Mouse (Mus musculus) testis, adult 2 months (tissue): ENCODE data around the gene Tstd1. TPM values are rescaled to one million over a fixed set of nuclear protein-coding genes. Genes with fewer than 3 reads are reported as not detected.

Experiments
- H3K27ac ChIP-seq: fragments of 200-500 bp; 2 replicates; pipeline ENCODE4 v1.5.1; 2012; ENCODE audit warnings: low read depth, low read length; ENCODE audit not compliant: control insufficient read depth, insufficient read depth
- H3K27me3 ChIP-seq: fragments of 200-500 bp; 2 replicates; pipeline ENCODE4 v1.6.1; 2012; ENCODE audit warnings: mild to moderate bottlenecking, low read length, moderate library complexity; ENCODE audit not compliant: control insufficient read depth, insufficient read depth
- H3K36me3 ChIP-seq: fragments of 200-500 bp; 2 replicates; pipeline ENCODE4 v1.6.1; 2012; ENCODE audit warnings: mild to moderate bottlenecking, low read length; ENCODE audit not compliant: control insufficient read depth, insufficient read depth
- H3K4me1 ChIP-seq: fragments of 200-500 bp; 2 replicates; pipeline ENCODE4 v1.6.1; 2012; ENCODE audit warnings: low read length; ENCODE audit not compliant: control insufficient read depth, insufficient read depth
- H3K4me3 ChIP-seq: fragments of 200-500 bp; 2 replicates; pipeline ENCODE4 v1.5.1; 2012; ENCODE audit warnings: low read depth, mild to moderate bottlenecking, low read length, moderate library complexity, mixed read lengths; ENCODE audit not compliant: control insufficient read depth
- CTCF ChIP-seq: fragments of 200-500 bp; IDR thresholded peaks from 2 replicates; pipeline ENCODE4 v1.5.1; 2012; ENCODE audit warnings: low read depth, mild to moderate bottlenecking, inconsistent platforms, low read length, moderate library complexity; ENCODE audit not compliant: control insufficient read depth, insufficient read depth, insufficient replicate concordance
- POLR2A ChIP-seq: fragments of 200-500 bp; IDR thresholded peaks from 2 replicates; pipeline ENCODE4 v1.6.1; 2012; ENCODE audit warnings: low read depth, mild to moderate bottlenecking, inconsistent platforms, low read length, moderate library complexity; ENCODE audit not compliant: control insufficient read depth
- polyA plus RNA-seq: library from polyadenylated mRNA; depleted of rRNA; stranded (reverse); fragments of >200 nt; gene quantifications from 2 replicates; pipeline ENCODE4 v1.2.3, GENCODE M21; 2012

Tstd1 gene
- polyA plus RNA-seq, 1 experiment, result 1.4 TPM

GRCm38 (mm10) chr1:171435974-171436373 lies 17.3 kb downstream of the Tstd1 start:
- no peaks in the 10 kb centered on the region for H3K27me3 ChIP-seq

DNA sequence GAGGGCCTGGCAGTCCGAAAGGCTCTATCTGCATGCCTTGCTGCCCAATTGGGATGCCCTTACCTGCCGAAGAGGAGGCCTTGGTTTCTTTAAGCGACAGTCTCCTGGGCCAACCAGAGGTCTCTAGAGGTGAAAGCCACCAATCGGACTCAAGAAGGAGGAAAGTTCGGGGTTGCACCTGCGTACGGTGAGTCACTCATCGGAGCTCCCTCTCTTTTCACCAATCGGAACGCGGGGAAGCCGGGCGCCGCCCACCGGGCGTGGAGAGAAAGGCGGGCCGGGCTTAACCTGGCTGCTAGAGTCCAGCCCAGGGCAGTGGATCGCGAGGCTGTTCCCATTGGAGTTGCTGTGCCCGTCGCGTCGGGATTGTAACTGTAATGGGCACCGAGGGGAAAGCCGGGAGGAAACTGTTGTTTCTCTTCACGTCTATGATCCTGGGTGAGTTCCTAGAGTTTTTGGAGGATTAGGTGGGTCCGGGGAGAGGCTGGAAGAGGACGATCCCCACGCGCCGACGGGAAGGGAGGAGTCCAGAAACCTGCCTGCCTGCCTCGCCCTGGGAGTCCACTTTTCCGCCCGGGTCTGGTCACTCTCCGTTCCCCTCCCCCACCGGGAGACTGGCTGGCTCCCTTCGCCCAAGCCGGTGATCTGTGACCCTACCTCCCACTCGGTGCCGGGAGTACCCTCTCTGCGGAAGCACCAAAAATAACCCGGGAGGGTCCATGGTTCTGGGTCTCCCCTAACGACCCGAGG lies 18.8 kb downstream of the Tstd1 start, which contains the start of gene F11r:
Gene F11r (plus strand): TSS at position 272 of the 750 bp plus-strand sequence.
- peaks cover 13% of the 10 kb centered on the region for H3K4me1 ChIP-seq
- H3K4me3 ChIP-seq, result peak within 1 kb of the TSS; percentile 91
- no peaks in the 10 kb centered on the region for H3K36me3 ChIP-seq
- H3K27ac ChIP-seq, result peak within 1 kb of the TSS; percentile 78
- H3K27me3 ChIP-seq, result no peaks in the 10 kb centered on the region
- TF ChIP-seq POLR2A (peak; percentile 89), CTCF (no peak)

More at GRCm38 (mm10) chr1:171435974-171436373, 17.3 kb downstream of the Tstd1 start:
- Histone ChIP-seq H3K4me1 (peaks cover 13% of the 10 kb centered on the region), H3K4me3 (no peak overlapping the region), H3K36me3 (no peaks in the 10 kb centered on the region), H3K27ac (peak overlapping the region; percentile 39; the same call in 1 of the 2 replicates)
- no peak for TF ChIP-seq POLR2A

DNA sequence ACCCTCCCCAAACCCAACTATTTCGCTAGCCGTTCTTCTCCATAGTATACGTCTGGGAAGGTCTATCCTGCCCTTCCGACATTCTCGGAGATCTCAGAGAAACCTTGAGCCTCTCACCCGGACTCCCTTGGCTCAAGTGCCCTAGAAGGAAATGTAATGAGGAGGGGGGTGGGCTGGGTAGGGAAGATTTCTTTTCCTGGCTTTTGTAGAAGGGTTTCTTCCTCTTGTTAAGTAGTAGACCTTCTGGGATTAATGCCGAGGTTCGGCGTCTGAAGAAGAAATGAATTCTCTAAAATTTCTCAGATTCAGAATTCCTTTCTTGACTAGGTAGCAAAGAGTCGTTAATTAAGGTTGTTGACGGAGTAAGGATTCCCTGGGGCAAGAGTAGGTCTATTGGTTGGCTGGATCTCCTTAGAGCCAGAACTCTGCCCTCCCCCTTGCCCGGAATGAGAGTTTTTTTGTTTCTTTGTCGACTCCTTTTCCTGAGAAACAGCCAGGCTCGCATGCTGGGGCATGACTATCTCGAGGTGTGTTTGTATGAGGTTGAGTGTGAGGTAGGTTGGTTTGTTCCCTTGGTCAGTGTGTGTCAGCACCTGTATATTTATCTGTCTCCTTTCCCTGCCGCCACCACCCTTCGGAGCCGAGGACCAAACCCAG lies 19.5 kb downstream of the Tstd1 start:
- H3K27me3 ChIP-seq, result no peaks in the 10 kb centered on the region
- peaks cover 13% of the 10 kb centered on the region for H3K4me1 ChIP-seq
- TF ChIP-seq CTCF (no peak), POLR2A (no peak)
- H3K4me3 ChIP-seq, result peak overlapping the region; percentile 91
- H3K36me3 ChIP-seq, result no peaks in the 10 kb centered on the region
- peak overlapping the region; percentile 78 for H3K27ac ChIP-seq

DNA sequence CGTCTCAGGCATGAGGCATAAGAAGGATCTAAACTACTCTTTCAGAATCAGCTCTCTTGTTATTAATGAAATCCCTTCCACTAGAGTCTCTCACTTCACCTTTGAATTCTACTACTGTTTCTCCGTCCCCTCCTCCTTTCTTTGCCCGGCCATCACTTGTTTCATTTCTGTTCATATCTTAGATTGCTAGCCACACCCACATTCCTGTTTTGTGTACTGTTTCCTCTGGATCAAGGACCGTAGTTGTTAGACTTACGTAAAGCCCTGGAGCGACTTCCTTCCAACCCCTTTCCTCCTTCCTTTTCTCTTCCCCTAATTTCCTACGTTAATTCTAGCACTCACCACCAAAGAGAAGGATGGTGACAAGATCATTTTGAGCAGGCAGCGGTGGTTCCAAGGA lies 20.4 kb downstream of the Tstd1 start:
- TF ChIP-seq POLR2A (no peak), CTCF (no peak)
- H3K36me3 ChIP-seq, result no peaks in the 10 kb centered on the region
- H3K4me3 ChIP-seq, result peak overlapping the region; percentile 31
- peaks cover 13% of the 10 kb centered on the region for H3K4me1 ChIP-seq
- peak overlapping the region; percentile 8; the same call in 1 of the 2 replicates for H3K27ac ChIP-seq
- H3K27me3 ChIP-seq, result no peaks in the 10 kb centered on the region

- TF ChIP-seq CTCF (no peak), POLR2A (no peak)
- Histone ChIP-seq H3K27me3 (no peaks in the 10 kb centered on the region), H3K4me1 (peaks cover 13% of the 10 kb centered on the region), H3K4me3 (no peak overlapping the region; the same call in 1 of the 2 replicates), H3K36me3 (no peaks in the 10 kb centered on the region), H3K27ac (peak overlapping the region; percentile 31; the same call in 1 of the 2 replicates)
Observed at GRCm38 (mm10) chr1:171440025-171440725, 21.5 kb downstream of the Tstd1 start.

- Histone ChIP-seq H3K4me3 (no peak overlapping the region), H3K27me3 (no peaks in the 10 kb centered on the region), H3K36me3 (no peaks in the 10 kb centered on the region), H3K4me1 (peaks cover 11% of the 10 kb centered on the region), H3K27ac (no peak overlapping the region)
- no peak for TF ChIP-seq CTCF
- TF ChIP-seq POLR2A, result no peak
Observed at GRCm38 (mm10) chr1:171441466-171442412, 23.1 kb downstream of the Tstd1 start.
